Mouse (Mus musculus): Measurements from ENCODE around the gene Rhov.

Gene Rhov

DNA sequence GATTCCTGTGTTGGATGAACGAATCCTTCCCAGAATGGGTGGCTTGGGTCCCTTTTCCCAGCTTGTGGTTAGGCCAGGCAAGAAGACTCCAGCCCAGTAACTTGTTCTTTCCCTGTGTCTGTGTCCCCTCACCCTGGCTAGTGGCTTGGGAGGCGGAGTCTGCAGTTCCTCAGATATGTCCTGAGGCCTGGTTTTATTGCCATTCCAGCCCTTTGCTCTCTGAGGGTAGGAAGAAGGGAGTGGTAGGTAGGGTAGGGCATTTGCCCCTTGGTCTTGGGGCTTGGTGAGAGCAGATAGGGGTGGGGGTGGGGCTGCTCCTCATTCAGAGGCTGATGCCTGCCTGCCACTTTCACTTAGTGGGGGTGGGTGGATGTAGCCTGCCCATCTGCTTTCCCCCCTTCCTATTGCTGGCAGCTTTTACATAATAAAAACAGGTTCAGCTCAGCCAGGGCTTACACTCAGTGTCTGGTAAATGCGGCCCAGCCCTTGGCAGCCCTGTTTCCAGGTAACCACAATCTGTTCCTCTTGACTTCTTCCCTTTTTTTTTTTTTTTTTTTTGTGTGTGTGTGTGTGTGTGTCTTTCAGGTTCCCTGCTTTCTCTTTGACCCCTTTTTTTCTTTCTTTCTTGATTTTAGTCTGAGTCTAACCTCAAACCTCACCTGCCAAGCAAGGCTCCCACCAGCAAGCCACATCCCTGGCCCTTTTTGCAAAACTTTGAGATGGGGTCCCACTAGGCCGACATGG lies 30.8 kb downstream of the Rhov start:
- in situ Hi-C loops (cut with MboI; ENCODE audit: low sequenced_read_pairs), result no loop called here

DNA sequence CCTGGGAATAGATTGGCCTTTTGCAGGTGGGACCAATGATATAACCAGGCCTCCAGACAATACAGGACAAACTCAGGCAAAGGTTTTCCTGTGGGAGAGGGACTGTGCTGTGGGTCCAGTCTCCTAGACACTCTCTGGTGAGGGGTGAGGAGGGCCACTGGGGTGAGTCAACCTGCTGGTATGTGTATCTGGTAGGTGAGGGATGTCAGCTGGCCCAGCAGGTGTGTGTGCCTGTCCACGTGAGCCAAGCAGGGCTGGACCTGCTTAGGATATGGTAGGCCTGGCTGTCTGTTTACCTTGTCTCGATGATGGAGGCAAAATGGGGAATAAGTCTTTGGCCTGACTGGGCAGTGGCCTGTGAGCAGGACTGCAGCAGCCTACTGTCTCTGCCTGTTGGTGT lies 32.4 kb downstream of the Rhov start:
- in situ Hi-C loops (cut with MboI; ENCODE audit: low sequenced_read_pairs), result no loop called here

DNA sequence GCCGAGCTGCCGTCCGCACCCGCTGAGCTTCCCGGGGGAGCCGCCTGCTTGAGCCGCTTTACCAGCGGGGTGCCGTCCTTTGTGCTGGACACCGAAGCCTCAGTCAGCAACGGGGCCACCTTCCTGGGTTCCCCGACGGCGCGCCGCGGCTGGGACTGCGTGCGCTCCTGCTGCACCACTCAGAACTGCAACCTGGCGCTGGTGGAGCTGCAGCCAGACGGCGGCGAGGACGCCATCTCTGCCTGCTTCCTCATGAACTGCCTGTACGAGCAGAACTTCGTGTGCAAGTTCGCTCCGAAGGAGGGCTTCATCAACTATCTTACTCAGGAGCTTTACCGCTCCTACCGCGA lies 33.2 kb downstream of the Rhov start:
- in situ Hi-C loops (cut with MboI; ENCODE audit: low sequenced_read_pairs), result no loop called here

DNA sequence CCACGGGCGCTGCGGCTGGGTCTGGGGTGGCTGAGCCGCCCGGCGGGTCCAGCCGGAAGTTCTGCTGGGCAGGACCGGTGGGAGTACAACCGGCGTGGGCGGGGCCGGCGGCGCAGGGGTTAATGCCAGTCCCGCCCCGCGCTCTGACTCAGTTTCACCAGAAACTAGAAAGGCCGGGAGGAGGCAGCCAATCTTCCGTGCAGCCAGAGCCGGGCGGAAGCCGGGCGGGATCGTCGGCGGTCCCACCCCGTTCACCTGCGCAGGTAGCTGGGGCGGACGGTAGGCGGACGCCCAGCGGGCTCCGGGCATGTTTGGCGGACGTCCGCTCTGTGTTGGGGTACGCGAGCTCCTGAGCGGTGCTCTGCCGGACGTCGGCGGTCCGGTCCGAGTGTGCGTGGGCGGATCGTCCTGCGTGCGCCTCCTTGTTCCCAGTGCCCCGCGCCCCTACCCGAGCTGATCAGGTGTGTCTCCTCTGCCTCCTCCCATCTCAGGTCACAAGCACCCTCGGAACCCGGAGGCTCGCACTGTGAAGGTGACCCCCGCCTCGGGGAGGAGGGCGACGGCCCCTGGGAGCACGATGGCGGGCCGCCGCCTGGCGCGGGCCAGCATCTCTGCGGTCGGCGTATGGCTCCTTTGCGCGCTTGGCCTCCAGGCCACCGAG lies 33.7 kb downstream of the Rhov start, which contains the start of gene Spint1:
Gene Spint1, plus strand, starts transcription at position 153 of the 661 bp plus-strand sequence.
- in situ Hi-C loops (cut with MboI; ENCODE audit: low sequenced_read_pairs), result no loop called here

DNA sequence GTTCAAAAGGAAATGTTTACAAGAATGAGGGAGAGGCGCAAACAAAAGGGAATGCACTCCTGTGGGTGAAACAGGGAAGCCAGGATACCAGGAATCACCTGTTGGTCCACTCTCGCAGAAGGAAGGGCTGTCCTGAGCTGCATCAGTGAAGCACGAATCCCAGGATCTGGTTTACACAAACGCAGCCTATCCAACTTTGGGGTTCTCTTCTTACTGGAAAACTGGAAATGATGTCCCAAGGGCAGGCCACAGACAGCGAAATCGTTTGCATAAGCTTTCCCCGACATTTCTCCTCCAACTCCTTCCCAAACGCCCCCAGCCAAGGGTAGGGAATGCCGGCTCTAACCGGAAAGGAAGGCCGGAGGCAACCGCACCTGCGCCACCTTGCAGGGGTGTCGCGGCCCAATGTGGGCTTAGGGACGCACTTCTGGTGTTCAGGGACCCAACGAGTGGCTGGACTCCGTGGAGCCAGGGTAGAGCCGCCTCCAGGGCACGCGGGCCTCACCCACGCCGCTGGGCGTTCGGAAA lies 34.3 kb downstream of the Rhov start:
- in situ Hi-C loops (cut with MboI; ENCODE audit: low sequenced_read_pairs), result no loop called here

DNA sequence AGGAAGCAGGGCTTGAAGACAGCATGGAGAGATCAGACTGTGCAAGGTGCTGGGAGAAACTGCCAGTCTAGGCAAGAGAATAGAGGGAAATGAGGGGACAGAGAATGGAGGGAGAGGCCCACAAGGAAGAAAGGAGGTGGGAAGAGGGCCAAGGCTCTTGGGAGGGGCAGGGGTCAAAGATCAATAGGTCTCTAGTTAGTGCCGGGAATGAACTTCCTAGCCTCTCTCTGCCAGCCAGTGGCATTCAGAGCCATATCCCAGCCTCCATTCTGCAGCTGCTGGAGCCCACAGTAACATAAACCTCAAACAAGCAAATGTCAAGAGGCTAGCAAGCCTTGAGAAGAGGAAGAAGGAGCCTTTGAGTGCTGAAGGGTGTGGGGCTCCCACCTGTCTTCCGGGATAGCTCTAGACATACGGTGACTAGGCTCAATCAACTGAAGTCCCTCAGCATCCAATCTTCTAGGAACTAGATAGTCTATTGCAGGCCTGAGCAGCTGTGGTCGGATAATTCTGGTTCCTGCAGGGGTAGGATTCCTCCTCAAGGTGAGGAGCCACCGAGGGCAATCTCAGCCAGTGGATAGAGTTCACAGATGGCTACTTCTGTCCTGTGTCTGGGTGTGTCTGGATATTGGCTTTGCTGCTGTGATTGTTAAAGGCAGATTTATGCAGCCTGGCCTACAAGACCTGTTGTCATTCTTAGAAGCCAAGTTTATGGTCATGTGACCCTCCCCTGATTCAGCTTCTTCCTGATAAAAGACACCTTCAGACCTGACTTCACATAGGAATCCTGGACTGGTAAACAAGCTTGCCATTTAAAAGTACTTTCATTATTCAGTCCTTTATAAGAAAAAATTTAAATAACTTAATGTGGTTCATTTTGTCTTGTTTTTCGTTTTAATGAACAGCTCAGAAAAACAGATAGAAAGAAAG lies 41.0 kb downstream of the Rhov start, which contains the start of gene Ppp1r14d:
Gene Ppp1r14d, minus strand, starts transcription at position 132 of the 930 bp plus-strand sequence.
- in situ Hi-C loops (cut with MboI; ENCODE audit: low sequenced_read_pairs), result no loop called here
